Mouse (Mus musculus) neural tube, embryonic 12.5 days (tissue): Measurements from ENCODE around the gene Arih1. TPM values are rescaled to one million over a fixed set of nuclear protein-coding genes. Genes with fewer than 3 reads are reported as not detected.

Source experiments
- ATAC-seq: fragments of 200-750 bp; cut with Nextera tagmentation; 2 replicates; pipeline ENCODE4 v1.8.0; 2017; ENCODE audit warnings: low read depth, mild to moderate bottlenecking, moderate TSS enrichment, moderate library complexity; ENCODE audit not compliant: low FRiP score
- H3K27ac ChIP-seq: fragments of 300-500 bp; sonication (generic); 2 replicates; pipeline ENCODE4 v1.5.1; 2016
- H3K27me3 ChIP-seq: fragments of 300-500 bp; sonication (generic); replicated peaks from 2 replicates; pipeline ENCODE4 v1.6.1; 2016; ENCODE audit warnings: mild to moderate bottlenecking
- H3K36me3 ChIP-seq: fragments of 300-500 bp; sonication (generic); 2 replicates; pipeline ENCODE4 v1.6.1; 2016; ENCODE audit warnings: mild to moderate bottlenecking
- H3K4me1 ChIP-seq: fragments of 300-500 bp; sonication (generic); 2 replicates; pipeline ENCODE4 v1.6.1; 2016
- H3K4me2 ChIP-seq: fragments of 300-500 bp; sonication (generic); replicated peaks from 2 replicates; pipeline ENCODE4 v1.6.1; 2016; ENCODE audit warnings: mild to moderate bottlenecking
- H3K4me3 ChIP-seq: fragments of 300-500 bp; sonication (generic); 2 replicates; pipeline ENCODE4 v1.5.1; 2016
- H3K9ac ChIP-seq: fragments of 300-500 bp; sonication (generic); 2 replicates; pipeline ENCODE4 v1.6.1; 2016; ENCODE audit warnings: mild to moderate bottlenecking
- H3K9me3 ChIP-seq: fragments of 300-500 bp; sonication (generic); 2 replicates; pipeline ENCODE4 v1.6.1; 2016; ENCODE audit warnings: mild to moderate bottlenecking
- WGBS: fragments of 180-500 bp; shearing (Covaris S2); methylation state at CpG from one replicate; pipeline ENCODE4 v1.1.7; 2016; 5-methylcytosine and 5-hydroxymethylcytosine counted together
- polyA plus RNA-seq: library from polyadenylated mRNA; unstranded; fragments of >200 nt; fragmentation: Nextera tagmentation; extraction: Ambion mirVana; gene quantifications from 2 replicates; pipeline ENCODE4 v1.2.1, GENCODE M21; 2016

Arih1 gene
- polyA plus RNA-seq, result 27.1 and 32.6 TPM in 2 replicates

DNA sequence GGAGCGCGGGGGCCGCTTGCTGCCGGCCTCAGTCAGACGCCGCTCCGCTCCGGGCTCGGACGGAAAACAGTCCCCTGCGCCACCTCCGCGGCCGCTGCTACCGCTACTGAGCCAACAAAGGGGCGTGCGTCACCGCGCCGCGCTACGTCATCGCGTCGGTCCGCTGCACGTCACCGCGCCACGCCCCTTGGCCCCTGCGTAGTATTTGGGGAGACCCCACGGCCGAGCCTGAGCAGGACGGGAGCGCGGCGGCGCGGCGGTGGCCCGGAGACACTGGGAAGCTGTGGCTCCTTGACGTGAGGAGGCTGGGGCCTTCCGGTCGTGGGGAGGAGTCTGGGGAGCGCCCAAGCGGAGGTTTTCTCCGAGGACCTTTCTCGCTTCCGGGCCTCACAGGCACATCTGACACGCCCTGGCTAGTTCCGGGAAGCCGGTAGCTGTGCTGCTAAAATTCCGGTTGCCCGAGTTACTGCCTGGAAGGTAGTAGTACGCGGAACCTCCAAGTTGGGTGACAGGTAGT lies at the start of gene Arih1:
TSS of gene Arih1 (minus strand) at position 70 of the 517 bp plus-strand sequence.
- WGBS, result under 1% methylated on average over 51 of the region's 56 CpGs
- no peaks in the 10 kb centered on the region for H3K36me3 ChIP-seq

DNA sequence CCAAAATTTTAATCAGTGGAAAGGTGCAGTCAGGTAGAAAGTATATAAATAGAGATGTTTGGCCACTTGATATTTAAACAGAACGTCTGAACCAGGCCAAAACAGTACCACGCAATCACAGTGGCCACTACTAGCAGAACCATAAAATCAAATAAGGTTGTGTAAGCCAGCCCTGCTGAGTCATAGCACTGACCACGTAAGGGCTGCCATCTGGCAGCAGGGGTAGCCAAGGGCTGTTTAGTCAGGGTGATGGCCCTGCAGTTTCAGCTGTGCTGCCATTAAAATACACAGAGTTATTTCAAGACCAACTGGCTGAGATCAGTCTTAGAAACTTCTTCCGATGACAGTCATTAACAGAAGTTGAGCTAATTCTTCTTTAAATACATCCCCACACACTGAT lies 47.5 kb upstream of the Arih1 start:
- WGBS, result 69% methylated on average over 4 of the region's 4 CpGs
- Histone ChIP-seq H3K4me2 (no peak overlapping the region), H3K9ac (no peak overlapping the region), H3K4me1 (no peaks in the 10 kb centered on the region), H3K9me3 (no peaks in the 10 kb centered on the region), H3K4me3 (no peak overlapping the region), H3K27me3 (no peaks in the 10 kb centered on the region), H3K27ac (no peak overlapping the region), H3K36me3 (no peaks in the 10 kb centered on the region)
- no peak for ATAC-seq

More for the DNA sequence above, at the start of gene Arih1:
- ATAC-seq, result peak; percentile 98
- Histone ChIP-seq H3K4me3 (peak within 1 kb of the TSS; percentile 96), H3K4me1 (peaks cover 11% of the 10 kb centered on the region), H3K27ac (peak within 1 kb of the TSS; percentile 99), H3K9me3 (no peaks in the 10 kb centered on the region), H3K27me3 (no peaks in the 10 kb centered on the region), H3K9ac (peak within 1 kb of the TSS; percentile 98), H3K4me2 (peak within 1 kb of the TSS; percentile 88)

DNA sequence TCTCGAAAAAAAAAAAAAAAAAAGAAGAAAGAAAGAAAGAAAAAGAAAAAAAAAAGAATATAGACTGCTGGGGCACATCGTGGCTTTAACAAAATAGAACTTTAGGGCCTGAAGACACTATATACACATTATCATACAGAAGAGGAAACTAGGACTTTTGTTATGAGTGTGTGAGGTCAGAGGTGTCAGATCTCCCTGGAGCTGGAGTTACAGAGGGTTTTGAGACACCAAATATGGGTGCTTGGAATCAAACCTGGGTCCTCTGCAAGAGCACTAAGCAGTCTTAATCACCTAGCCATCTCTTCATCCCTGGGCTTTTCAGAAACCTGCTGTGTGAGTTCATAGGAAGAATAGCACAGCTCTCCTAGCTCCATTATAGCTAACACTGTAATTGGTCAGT lies 47.0 kb upstream of the Arih1 start:
- Histone ChIP-seq H3K27ac (no peak overlapping the region), H3K27me3 (no peaks in the 10 kb centered on the region), H3K9me3 (no peaks in the 10 kb centered on the region), H3K4me1 (no peaks in the 10 kb centered on the region), H3K4me3 (no peak overlapping the region), H3K4me2 (no peak overlapping the region), H3K9ac (no peak overlapping the region), H3K36me3 (no peaks in the 10 kb centered on the region)
- no peak for ATAC-seq
- WGBS, result 78% methylated on average over 2 of the region's 2 CpGs

DNA sequence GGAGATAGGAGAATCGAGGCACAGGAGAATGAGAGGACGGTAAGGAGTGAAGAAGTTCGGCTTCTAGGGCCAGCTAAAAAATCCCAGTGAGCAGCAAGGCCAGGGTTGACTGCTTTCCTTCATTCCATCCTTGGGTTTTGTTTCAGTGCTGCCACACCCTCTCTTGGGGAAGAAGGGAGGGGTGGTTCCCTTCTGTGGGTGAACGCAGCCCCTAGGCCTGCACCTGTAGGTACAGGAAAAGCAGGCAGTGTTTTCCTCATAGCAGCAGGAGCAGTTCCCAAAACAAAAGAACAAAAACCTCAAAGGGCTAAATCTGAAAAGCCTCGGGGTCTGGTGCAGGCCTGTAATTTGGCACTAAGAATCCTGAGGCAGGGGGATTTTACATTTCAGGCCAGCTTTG lies 45.2 kb upstream of the Arih1 start:
- Histone ChIP-seq H3K4me2 (no peak overlapping the region), H3K27ac (no peak overlapping the region), H3K9ac (no peak overlapping the region), H3K4me1 (no peaks in the 10 kb centered on the region), H3K36me3 (no peaks in the 10 kb centered on the region), H3K27me3 (no peaks in the 10 kb centered on the region), H3K4me3 (no peak overlapping the region), H3K9me3 (no peaks in the 10 kb centered on the region)
- 25% methylated on average over 5 of the region's 5 CpGs for WGBS
- no peak for ATAC-seq

DNA sequence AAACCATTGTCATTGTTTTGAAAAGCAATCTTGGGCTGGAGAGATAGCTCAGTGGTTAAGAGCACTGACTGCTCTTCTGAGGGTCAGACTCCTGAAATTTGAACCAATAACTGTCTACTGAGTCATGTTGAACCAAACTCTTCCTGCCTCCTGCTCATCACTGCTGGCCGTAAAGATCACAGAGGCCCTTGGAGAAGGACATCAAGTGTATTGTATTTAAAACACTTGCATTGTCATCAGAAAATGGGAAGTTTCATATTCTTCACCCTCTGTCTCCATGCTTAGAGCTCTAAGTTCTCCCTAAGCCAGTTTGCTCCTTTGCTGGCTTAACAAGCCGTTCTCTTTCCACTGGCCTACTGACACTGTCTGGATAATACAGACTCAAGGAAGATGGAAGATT lies 41.9 kb upstream of the Arih1 start:
- WGBS, result 88% methylated on average over 2 of the region's 2 CpGs
- no peaks in the 10 kb centered on the region for H3K9me3 ChIP-seq
- H3K4me1 ChIP-seq, result no peaks in the 10 kb centered on the region
- no peak overlapping the region for H3K4me3 ChIP-seq
- no peak overlapping the region for H3K9ac ChIP-seq
- no peak overlapping the region for H3K27ac ChIP-seq
- H3K4me2 ChIP-seq, result no peak overlapping the region
- H3K27me3 ChIP-seq, result no peaks in the 10 kb centered on the region
- no peaks in the 10 kb centered on the region for H3K36me3 ChIP-seq
- ATAC-seq, result no peak

DNA sequence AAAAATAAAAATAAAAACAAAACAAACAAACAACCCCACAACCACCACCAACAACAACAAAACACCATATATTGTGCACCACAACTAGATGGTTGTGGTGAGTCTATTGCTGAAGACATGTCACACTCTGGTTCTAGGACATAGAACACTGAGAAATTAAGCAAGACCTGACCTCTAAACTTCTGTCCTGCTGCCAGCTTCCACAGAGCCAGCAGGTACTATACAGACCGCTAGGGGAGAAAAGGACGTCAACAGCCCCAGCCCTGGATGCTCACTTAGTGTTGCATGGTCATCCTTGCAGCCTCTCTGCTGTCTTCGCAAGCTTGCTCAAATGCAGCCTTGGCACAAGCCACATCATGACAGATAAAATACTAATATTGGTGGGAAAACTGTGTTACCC lies 41.2 kb upstream of the Arih1 start:
- Histone ChIP-seq H3K36me3 (no peaks in the 10 kb centered on the region), H3K4me3 (no peak overlapping the region), H3K27me3 (no peaks in the 10 kb centered on the region), H3K9me3 (no peaks in the 10 kb centered on the region), H3K4me1 (no peaks in the 10 kb centered on the region), H3K9ac (no peak overlapping the region), H3K4me2 (no peak overlapping the region), H3K27ac (no peak overlapping the region)
- 91% methylated on average over 3 of the region's 3 CpGs for WGBS
- ATAC-seq, result no peak

DNA sequence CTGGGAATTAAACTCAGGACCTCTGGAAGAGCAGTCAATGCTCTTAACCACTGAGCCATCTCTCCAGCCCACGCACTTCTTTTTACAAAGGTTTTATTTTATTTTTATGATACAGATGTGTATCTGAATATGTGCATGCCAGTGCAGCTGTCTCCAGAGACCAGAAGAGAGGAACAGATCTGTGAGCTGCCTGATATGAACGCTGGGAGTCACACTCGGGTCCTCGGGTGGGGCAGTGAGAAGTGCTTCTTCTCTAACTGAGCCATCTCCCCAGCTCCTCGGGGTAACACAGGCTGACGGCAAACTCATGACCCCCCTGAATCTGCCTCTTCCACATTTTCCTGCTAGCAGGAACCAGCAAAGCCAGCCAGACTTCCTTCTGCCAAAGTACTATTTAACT lies 40.3 kb upstream of the Arih1 start:
- no peak for ATAC-seq
- no peak overlapping the region for H3K9ac ChIP-seq
- H3K4me3 ChIP-seq, result no peak overlapping the region
- WGBS, result 90% methylated on average over 6 of the region's 6 CpGs
- H3K4me1 ChIP-seq, result no peaks in the 10 kb centered on the region
- no peaks in the 10 kb centered on the region for H3K9me3 ChIP-seq
- H3K27ac ChIP-seq, result no peak overlapping the region
- H3K36me3 ChIP-seq, result no peaks in the 10 kb centered on the region
- no peaks in the 10 kb centered on the region for H3K27me3 ChIP-seq
- no peak overlapping the region for H3K4me2 ChIP-seq

DNA sequence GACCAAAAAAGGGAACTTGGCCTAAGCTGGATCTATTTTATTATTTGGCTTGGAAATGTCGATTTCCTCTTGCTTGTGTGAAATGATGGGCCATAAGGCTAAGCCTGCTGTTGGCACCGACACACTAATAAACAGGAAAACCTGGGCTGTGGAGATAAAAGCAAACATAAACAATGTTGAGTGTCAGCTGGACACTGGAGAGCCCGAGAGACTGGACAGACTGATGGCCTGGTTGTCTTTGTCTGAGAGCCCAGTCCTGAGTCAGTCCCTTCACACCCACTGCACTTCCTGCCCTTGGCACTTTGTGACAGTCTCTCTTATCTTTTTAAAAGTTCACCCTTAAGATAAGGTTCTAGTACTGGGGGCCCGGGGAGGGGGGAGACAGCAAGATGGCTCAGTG lies 36.5 kb upstream of the Arih1 start:
- no peaks in the 10 kb centered on the region for H3K9me3 ChIP-seq
- H3K9ac ChIP-seq, result no peak overlapping the region
- no peak for ATAC-seq
- no peaks in the 10 kb centered on the region for H3K4me1 ChIP-seq
- no peaks in the 10 kb centered on the region for H3K27me3 ChIP-seq
- H3K4me2 ChIP-seq, result no peak overlapping the region
- no peaks in the 10 kb centered on the region for H3K36me3 ChIP-seq
- H3K4me3 ChIP-seq, result no peak overlapping the region
- no peak overlapping the region for H3K27ac ChIP-seq
- 67% methylated on average over 4 of the region's 4 CpGs for WGBS

DNA sequence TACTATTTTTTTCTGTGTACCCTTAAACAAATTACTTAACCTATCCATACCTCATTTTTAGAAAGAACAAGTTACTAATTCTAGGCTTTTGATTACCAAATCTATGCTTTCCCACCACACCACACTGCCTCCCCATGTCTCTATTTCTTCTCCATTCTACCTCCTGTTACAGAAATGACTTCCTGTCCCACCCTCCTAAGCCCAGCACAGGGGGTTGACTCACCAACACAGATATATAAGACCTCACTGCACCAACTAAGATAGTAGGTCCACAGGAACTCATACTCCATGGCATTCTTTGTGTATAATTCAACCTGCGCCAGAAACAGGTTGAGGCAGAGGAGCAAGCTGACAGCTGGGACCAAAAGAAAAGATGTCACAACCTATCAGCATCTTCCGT lies 33.0 kb upstream of the Arih1 start:
- Histone ChIP-seq H3K9me3 (no peaks in the 10 kb centered on the region), H3K4me3 (no peak overlapping the region), H3K27ac (no peak overlapping the region), H3K9ac (no peak overlapping the region), H3K36me3 (no peaks in the 10 kb centered on the region), H3K4me2 (no peak overlapping the region), H3K4me1 (no peaks in the 10 kb centered on the region), H3K27me3 (no peaks in the 10 kb centered on the region)
- ATAC-seq, result no peak
- 89% methylated on average over 2 of the region's 2 CpGs for WGBS

DNA sequence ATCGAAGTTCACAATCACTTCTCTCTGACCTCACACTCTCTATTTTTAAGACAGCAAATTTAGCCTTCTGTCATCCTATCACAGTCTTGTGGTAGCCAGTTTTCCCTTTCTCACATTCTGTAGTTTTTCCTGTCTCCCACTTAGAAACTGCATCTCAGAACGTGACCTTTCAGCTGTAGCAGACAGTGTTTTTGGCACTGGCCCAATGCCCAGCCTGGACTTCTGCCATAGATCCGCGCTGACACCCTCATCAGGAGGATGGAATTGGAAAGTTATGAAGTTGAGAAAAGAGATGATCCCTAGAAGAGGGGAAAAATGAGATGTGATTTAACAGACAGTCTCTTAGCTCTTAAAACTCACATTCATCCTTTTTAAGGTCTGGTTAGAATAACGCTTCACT lies 32.6 kb upstream of the Arih1 start:
- no peaks in the 10 kb centered on the region for H3K27me3 ChIP-seq
- no peak for ATAC-seq
- no peak overlapping the region for H3K4me2 ChIP-seq
- no peaks in the 10 kb centered on the region for H3K4me1 ChIP-seq
- H3K4me3 ChIP-seq, result no peak overlapping the region
- no peaks in the 10 kb centered on the region for H3K36me3 ChIP-seq
- H3K27ac ChIP-seq, result no peak overlapping the region
- no peaks in the 10 kb centered on the region for H3K9me3 ChIP-seq
- H3K9ac ChIP-seq, result no peak overlapping the region
- WGBS, result 86% methylated on average over 5 of the region's 5 CpGs

DNA sequence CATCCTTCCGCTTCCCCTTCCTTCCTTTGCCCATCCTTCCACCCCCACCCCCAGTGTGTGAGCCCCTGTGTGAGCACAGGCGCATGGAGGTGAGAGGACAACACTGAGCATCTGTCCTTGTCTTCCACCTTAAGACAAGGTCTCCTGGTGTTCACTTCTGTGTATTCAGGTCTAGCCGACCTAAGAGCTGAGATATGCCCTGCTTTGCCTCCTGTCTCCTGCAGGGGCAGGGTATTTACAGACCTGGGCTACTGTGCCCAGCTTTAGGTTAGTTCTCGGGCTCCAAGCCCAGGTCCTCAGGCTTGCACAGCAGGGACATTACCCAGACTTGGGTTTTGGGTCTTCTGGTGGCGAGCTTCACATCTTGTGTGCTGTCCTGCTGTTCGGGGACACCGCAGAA lies 30.7 kb upstream of the Arih1 start:
- Histone ChIP-seq H3K9me3 (no peaks in the 10 kb centered on the region), H3K4me1 (no peaks in the 10 kb centered on the region), H3K4me2 (no peak overlapping the region), H3K9ac (no peak overlapping the region), H3K27ac (no peak overlapping the region), H3K36me3 (no peaks in the 10 kb centered on the region), H3K27me3 (no peaks in the 10 kb centered on the region), H3K4me3 (no peak overlapping the region)
- no peak for ATAC-seq
- 62% methylated on average over 7 of the region's 7 CpGs for WGBS

DNA sequence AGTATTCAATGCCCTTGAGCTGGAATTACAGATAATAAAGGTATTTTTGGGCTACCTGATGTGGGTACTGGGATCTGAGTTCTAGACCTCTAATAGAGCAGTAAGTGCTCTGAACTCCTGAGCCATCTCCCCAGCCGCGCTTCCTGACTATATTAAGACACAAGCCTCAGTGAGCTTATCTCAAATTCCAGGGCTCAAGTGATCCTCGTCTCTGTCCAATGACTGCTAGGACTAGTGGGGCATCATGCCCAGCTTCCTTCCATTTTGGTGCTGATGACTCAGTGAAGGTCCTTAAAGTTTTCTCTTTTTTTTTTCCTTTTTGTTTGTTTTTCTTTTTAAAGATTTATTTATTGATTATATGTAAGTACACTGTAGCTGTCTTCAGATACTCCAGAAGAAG lies 28.7 kb upstream of the Arih1 start:
- Histone ChIP-seq H3K27me3 (no peaks in the 10 kb centered on the region), H3K4me1 (no peaks in the 10 kb centered on the region), H3K9ac (no peak overlapping the region), H3K9me3 (no peaks in the 10 kb centered on the region), H3K4me2 (no peak overlapping the region), H3K36me3 (no peaks in the 10 kb centered on the region), H3K27ac (no peak overlapping the region), H3K4me3 (no peak overlapping the region)
- WGBS, result 77% methylated on average over 3 of the region's 3 CpGs
- ATAC-seq, result no peak

DNA sequence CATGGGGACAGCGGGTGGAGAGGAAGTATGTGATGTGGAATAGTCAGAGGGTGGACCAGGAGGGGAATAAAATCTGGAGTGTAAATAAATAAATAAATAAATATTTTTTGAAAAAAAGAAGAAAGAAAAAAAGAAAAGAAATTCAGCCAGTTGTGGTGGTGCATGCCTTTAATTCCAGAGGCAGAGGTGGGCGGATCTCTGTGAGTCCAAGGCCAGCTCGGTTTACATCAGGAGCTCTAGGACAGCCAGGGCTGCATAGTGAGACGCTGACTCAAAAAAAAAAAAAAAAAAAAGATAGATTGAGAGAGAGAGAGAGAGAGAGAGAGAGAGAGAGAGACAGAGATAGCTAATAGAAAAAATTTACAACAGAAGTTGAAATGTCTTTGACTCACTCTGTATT lies 26.0 kb upstream of the Arih1 start:
- Histone ChIP-seq H3K4me1 (no peaks in the 10 kb centered on the region), H3K4me2 (no peak overlapping the region), H3K9ac (no peak overlapping the region), H3K36me3 (no peaks in the 10 kb centered on the region), H3K27ac (no peak overlapping the region), H3K27me3 (no peaks in the 10 kb centered on the region), H3K4me3 (no peak overlapping the region), H3K9me3 (no peaks in the 10 kb centered on the region)
- no peak for ATAC-seq
- WGBS, result 61% methylated on average over 4 of the region's 4 CpGs
